Mouse (Mus musculus) megakaryocyte progenitor cell, adult 5-6 weeks (primary cell): Measurements from ENCODE around the gene Cdc42se2. TPM values are rescaled to one million over a fixed set of nuclear protein-coding genes. Genes with fewer than 3 reads are reported as not detected.

ENCODE experiments used
- ATAC-seq: replicated peaks from 2 replicates; pipeline ENCODE4 v1.8.0; 2016; ENCODE audit warnings: mild to moderate bottlenecking, moderate TSS enrichment, inconsistent platforms; ENCODE audit not compliant: poor library complexity
- total RNA-seq, 2 experiments: library from RNA; stranded (forward) in 1 of 2; stranded (reverse) in 1 of 2; fragments of 157-497, 149-512 nt in 1 of 2; fragments of 200-1000 nt in 1 of 2; gene quantifications; 2 replicates each; pipeline versions ENCODE4 v1.2.3 to v1.2.4; 2015 to 2017

Cdc42se2 gene
- total RNA-seq, 2 experiments from 2014 or later, result 39.1 to 51.9 TPM

DNA sequence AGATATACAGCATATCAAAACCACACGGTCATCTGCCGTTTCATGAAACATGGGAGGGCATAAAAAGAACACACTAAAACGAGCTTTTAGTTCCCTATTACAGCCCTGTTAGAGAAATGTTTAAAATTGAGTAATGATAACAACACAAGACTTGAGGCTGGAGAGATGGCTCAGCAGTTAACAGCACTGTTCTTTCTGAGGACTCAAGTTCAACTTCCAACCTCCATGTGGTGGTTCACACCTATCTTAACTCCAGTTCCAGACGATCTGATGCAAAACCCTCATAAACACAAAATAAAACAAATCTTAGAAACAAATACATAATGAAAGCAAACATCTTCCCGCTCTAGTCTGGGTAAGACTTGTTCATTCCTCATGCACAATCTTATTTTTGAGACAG lies 24.7 kb downstream of the Cdc42se2 start:
- ATAC-seq, result 0 out of 2 replicates have a peak, but pooled peaks have one; percentile 8

DNA sequence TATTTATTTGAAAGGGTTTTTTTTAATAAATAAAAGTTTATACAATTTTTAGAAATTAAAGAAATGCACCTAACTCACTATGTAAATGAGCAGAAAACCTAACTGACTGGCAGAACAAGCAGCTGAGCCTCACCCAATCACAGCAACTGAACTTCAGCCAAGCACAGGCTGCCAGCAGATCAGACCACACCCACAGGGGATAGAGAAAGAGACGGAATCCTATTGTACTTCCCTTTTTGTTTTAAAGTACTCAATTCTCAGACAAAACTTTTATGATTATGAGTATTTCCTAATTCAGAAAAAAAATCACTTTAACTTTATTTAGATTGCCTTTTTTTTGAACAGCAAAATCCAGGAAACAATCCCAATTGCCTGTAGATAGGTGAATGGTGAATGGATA lies 29.5 kb downstream of the Cdc42se2 start:
- ATAC-seq, result peak; percentile 99

DNA sequence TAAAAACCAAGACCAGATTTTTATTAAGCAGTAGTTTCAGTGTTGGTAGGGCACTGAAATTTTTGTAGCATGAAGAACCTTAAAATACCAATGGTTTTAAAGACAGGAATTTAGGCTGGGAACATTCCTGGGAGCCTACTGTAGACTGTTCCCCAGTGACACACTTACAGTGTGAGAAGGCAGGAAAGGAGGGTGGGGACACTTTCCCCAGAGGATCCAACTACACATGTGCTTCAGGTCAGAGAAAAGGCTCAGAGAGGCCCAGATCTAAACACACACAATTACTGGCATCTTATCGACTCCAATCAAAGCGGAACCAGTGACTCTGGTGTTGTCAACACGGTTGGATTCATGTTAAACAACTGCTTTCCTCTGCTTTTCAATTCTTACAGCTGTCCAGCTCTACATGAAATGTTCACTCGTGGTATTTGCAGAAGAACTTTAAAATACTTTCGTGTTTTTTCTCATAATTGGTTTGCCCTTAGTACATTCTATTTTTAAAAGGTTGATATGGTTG lies 32.3 kb downstream of the Cdc42se2 start:
- no peak for ATAC-seq

DNA sequence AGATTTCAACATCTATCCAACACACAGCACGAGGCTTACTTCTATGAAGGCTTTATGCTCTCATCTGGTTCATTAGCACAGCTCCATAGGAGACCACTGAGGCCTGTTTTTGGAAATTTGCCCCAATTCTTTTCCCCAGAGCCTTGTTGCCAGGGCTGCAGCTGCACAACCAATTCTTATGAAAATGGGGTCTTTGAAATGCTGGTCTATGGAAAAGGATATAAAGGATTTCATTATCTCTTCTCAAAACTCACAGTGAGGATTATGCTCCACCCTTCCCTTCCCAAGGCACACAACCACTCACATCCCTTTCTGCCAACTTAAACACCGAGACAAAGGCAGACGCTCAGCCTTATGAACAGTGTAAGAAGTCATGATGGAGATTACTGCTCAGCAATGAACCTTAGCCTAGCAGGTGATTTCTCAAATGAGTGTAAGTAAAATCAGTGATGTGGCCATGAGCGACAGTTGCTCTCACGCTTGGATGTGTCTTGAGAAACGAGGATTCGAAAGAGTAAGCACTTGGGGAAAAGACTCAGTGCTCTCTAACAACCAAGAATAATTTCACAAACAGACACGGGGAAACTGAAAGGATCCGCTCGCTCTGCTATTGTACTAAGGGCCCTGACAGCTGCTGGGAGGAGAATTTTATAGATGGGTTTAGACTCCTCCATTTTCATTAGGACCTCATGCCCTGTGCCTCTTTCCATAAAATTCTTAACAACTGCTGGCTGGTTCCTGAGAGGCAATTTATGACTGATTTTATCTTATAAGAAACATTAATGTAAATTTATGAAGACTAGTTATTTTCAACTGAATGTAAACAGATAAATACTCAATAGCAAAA lies 33.0 kb downstream of the Cdc42se2 start:
- ATAC-seq, result no peak

DNA sequence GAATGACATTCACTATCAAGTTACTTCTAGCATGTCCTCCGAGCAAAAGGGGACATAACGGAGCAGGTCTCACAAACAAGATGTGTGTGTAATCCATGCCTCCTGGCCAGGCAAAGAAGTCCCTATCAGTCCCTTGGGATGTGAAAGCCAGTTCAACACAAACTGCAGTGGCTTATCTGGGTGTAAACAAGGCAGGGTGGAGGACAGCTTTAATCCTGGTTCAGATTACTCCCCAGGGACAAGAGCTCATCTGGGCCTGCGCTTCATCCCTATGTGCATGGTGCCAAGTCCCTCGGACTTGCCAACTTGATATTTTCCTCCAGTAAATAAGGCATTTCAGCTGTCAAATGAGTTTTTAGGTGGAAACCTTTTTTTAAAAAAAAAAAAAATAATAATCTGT lies 36.0 kb downstream of the Cdc42se2 start:
- ATAC-seq, result no peak

DNA sequence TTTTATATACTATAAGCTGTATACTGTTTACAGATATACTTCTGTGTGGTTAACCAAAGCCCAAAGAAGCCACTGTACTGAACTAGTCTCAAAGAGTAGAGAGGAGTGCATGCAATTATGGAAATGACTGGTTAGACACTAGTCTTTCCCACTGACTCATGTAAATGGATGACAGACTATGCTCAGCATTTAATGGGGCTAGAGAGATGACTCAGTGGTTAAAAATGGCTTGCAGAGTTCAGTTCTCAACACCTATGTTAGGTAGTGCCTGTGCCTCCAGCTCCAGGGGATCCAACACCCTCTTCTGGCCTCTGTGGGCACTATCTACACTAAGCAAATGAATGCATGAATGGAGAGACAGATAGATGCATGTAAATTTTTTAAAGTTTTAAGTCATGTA lies 38.6 kb downstream of the Cdc42se2 start:
- no peak for ATAC-seq

DNA sequence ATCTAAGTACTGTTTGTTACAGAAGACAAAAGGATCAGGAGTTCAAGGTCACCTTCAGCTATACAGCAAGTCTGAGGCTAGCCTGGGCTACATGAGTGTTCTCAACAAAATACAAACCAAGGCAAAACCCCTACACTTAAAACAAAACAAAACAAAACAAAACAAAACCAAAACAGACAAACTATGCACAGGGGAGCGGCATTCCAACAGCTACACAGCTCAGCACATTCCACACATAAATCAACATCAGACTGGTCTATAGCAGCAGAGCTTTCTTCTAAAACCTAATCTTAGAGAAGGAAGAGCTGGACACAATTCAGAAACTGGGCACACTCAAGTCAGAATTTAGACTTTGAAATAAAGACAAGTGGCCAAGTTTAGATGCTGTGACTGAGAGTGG lies 43.2 kb downstream of the Cdc42se2 start:
- no peak for ATAC-seq

DNA sequence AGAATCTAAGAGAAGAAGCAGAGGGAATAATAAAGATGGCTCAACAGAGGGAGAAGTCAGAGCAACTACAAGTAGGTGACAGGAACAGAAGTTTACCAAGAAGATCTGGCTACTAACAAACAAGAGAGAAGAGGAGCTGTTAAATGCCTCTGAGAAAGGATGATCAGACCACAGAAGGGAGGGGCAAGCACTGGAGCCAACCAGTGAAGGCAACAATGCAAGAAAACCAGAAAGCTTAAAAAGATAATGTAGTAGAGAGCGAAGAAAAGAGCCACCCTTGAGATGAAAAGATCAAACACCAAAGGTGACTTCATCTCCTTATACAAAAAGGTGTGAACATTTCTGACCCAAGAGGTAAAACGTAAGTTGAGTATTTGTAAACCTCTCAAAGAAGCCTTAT lies 46.1 kb downstream of the Cdc42se2 start:
- 0 out of 2 replicates have a peak, but pooled peaks have one; percentile 29 for ATAC-seq

DNA sequence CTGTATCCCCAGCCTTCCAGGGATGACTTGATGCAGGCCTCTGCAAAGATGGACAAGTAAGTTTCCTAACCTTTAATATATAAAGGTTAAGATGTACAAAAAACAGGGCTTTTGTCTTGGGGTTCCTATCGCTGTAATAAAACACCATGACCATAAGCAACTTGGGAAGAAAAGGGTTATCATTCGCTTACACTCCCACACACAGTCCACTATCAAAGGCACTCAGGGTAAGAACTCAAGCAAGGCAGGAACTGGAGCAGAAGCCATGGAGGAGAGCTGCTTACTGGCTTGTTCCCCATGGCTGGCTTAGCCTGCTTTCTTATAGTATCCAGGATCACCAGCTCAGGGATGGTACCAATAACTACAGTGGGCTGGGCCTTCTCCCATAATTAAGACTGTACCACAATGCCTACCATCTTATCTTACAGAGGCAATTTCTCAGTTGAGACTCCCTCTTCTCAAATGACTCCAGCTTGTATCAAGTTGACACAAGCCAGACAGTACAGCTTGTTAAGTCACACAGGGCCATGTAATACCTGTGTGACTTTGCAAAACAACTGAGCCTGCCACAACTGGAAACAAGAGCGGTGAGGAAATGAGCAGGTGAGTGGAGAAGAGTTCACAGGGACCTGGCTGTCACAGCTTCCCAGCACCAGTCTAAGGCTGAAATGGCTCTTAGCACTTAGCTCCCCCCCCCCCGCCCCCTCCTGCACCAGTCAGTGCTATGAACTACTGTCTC lies 48.3 kb downstream of the Cdc42se2 start:
- ATAC-seq, result peak; percentile 42; the same call in 1 of the 2 replicates

DNA sequence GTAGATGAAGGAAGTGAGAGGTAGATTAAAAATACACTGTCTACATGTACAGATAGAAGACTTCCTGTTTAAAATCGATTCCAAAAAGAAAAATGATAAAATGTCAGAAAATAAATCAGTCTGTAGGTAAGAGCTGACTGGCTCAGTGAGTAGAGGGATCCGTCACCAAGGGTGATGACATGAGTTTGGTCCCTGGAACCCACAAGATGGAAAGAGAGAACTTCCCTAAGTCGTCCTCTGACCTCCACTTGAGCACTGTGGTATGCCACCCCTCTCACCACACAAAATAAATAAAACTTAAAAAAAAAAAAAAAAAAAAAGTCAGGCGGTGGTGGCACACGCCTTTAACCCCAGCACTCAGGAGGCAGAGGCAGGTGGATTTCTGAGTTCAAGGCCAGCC lies 50.6 kb downstream of the Cdc42se2 start:
- no peak for ATAC-seq

DNA sequence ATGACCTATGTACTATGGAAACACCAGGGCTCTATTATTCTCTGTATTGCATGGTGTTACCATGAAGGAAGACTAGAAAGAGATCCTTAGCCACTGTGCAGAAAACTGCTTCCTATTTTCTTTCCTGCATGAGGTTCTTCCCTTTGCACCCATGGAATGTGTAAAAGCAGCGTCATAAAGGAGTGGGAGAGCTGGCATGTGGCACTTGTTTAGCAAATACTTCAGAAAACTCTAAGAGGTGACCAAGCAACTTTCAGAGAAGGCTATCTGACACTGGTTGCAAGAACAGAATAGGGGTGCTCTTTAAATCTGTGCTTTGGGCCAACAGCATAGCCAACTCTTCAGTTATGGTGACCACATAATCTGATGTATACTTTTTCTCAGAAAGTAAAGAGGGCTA lies 52.4 kb downstream of the Cdc42se2 start:
- ATAC-seq, result no peak

DNA sequence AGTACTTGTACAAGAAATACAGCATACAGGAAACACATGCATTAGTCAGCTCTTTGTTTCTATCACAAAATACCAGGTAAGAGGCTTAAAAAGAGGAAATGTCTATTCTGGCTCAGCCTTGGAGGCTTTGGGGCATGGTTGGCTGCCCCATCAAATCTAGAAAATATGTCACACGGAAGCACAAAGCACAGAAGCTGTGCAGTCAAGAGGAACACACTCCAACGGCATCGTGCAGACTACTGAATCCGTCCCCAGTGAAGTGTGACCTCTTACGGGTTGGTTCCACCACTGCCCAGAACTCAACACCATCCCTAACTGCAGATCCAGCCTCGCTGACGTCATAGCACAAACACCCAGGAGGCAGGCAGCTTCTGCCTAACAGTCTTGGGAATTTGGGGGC lies 53.9 kb downstream of the Cdc42se2 start:
- ATAC-seq, result 0 out of 2 replicates have a peak, but pooled peaks have one; percentile 9

DNA sequence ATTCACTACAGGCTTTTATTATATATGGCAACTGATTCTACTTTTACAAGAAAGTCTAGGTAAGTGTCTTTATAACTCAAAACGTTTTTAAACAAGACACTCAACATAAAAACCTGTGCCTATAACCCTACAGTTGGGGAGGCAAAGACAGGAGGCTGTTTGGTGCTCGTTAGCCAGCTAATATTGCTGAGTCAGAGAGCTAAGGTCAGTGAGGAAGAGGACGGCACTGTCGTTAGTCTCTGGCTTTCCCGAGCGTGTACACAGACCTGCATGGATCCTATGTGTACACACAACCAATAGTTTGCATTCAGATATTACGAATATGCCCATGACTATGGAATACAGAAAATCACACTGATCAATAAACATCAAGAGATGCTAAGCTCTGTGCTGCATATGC lies 56.1 kb downstream of the Cdc42se2 start:
- no peak for ATAC-seq

DNA sequence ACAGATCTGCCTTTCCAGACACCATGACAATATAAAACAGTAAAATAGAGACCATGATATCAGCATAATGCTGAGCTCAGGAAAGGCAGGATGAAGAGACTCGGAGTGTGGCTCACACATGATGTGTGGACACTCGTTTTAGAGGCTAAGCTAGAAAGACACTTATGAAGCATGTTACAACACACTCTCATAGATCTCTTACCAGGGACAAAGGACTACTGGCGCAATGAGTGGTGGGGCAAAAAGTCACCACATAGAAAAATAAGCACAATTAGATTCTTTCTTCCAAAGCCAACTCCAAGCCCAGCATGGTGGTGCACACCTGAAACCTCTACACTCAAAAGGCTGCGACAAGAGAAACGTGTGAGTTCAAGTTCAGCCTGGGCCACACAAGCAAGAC lies 56.5 kb downstream of the Cdc42se2 start:
- no peak for ATAC-seq

DNA sequence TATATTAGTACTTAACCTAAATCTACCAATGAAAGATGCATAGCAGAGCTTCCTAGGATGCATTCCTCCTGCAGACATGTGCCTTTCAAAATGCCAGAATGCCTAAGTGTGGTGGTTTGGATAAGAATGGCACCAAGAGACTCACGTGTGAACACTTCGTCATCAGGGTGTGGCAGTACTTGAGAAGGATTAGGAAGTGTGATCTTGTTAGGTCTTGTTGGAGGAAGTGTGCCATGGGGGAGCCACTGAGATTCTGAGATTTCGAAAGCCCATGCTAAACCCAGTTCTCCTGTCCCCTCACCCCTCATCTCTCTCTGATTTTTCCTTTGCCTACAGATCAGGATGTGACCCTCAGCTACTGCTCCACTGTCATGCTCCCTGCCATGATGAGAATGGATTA lies 58.2 kb downstream of the Cdc42se2 start:
- 0 out of 2 replicates have a peak, but pooled peaks have one; percentile 25 for ATAC-seq

DNA sequence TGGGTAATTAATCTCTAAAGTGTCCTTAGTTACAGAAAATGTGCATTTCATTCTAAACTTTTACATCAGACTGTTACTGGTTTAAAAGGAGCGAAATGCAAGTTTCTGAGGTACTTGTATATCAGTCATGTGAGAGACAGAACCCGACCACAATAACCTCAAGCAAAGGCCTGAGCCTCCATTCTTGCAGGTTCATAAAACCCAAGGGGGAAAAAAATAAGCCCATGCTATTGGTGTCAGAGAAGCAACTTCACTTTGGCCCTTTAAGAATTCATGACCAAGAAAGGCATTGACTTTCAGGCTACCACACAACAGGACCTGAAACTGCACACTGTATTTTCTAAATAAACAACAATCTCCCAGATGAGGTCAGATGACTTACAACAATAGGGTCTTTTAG lies 59.1 kb downstream of the Cdc42se2 start:
- ATAC-seq, result no peak

DNA sequence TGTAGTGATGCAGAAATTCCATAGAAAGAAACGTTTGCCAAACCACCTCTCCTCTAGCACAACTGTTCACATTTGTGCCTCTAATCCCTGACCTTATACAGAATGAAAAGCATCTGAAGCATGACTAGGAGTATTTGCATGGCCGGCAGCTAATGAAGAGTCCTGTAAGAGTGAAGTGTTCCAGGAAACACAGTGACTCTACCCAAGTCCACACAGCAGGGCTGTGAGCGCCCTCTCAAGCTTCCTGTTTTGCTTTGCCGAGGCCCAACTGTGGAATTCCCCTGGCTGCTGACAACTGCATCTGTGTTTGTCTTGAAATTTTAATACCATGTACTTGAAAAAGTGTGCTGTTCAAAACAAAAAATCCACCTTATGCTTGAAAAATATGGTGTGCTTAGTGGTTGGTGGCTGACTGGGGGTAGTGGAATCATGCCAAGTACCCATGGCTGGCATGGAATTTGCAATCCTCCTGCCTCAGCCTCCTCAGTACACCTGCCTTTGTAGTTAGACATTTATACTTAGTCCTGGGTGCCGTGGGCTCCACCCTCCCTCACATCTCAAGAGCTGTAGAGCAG lies 60.1 kb downstream of the Cdc42se2 start:
- peak; percentile 68 for ATAC-seq

DNA sequence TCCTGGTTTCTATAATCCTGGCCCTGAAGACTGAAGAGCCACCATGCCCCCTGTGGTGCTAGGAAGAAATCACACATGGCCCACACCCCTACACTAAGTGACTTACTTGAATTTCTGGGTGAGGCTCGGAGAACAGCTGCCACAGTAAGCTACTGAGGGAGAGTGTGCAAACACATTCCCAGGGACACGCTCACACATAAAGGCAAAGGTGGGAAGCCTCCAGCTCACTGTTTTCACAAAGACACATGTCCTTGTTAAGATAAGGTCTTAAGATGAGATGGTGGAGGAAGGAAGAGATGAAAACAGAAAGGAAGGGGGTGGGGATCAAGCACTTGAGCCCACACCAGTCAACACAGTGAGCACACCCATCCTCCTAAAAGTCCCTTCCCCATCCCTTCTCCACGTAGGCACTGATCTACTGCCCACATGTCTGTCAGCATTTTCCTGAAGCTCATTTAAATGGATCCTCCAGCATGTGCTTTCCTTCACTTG lies 60.9 kb downstream of the Cdc42se2 start:
- ATAC-seq, result peak; percentile 23; the same call in 1 of the 2 replicates

DNA sequence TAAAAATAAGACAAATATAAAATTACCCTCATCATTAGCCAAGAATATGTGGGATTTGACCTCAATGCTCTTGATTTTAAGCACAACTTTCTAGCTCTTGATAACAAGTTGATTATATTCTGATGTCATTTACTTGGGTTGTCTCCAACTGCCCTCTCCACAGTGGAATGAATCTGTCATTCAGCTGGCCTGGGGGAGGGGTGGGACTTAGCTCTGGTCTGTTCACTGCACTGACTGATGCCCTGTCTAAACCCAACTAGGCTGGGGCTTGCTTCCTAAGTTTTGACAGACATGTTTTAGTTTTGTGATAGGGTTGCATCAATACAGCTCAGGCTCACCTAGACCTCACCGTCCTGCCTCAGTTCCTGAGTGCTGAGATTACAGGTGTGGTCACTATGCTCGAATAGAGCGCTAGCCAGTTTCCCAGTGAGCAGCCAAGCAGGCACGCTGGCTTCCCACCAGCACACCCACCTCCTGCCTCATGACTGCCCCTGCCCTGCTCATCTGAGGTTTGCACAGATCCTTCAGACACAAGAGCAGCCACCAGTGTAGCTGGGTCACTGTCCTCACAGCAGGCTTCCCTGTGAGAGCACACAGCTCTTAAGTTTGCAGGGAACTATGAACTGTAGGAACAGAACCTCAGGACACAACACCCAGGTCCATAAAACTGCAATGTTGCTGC lies 63.0 kb downstream of the Cdc42se2 start:
- no peak for ATAC-seq

DNA sequence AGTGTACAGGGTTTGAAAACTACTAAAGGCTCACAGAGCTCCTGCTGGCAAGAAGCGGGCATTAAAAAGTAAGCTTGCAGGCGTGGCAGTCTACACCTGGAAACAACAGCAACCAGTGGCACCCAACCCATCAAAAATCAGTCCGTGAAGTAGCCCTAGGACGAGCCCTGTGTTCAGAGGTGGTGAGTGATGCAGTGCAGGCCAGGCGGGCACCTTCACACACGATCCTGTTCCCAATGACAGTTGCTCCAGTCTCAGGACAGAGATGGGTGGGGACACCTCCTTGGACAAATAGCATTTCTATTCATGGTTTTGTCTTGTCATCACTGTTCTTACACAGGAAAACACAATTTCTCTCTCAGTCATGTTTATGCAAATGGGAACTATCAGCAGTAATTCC lies 65.4 kb downstream of the Cdc42se2 start:
- no peak for ATAC-seq

DNA sequence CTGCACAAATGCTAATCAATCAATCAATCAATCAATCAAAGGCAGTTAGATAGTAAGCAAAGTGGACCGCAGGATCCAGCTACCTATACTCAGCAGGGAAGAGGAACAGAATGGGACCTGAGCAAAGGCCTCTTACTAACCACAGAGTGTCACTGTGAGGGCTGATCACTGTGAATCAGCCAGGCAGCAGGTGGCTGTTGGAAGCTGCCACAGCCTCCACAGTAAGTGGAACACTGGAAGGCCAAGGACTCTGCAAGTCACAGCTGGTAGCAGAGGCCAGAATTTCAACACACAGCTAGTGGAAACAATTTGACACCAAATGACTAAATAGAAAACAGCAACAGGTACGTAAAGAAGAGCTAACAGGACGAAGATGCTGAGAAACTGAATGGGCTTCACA lies 68.9 kb downstream of the Cdc42se2 start:
- no peak for ATAC-seq
